Mouse (Mus musculus) forebrain, embryonic 10.5 days (tissue): ENCODE results near the gene Rpl31. TPM values are rescaled to one million over a fixed set of nuclear protein-coding genes. Genes with fewer than 3 reads are reported as not detected.

Experiments
- DNase-seq: peaks from one replicate; pipeline ENCODE4 v3.0.0-alpha.2; 2017; ENCODE audit warnings: low spot score; ENCODE audit errors: extremely low spot score
- H3K27ac ChIP-seq: fragments of 300-500 bp; sonication (generic); 2 replicates; pipeline ENCODE4 v1.5.1; 2016; ENCODE audit warnings: mild to moderate bottlenecking
- H3K27me3 ChIP-seq: fragments of 300-500 bp; sonication (generic); 2 replicates; pipeline ENCODE4 v1.6.1; 2016; ENCODE audit warnings: mild to moderate bottlenecking; ENCODE audit not compliant: poor library complexity, severe bottlenecking
- H3K36me3 ChIP-seq: fragments of 300-500 bp; sonication (generic); replicated peaks from 2 replicates; pipeline ENCODE4 v1.6.1; 2016; ENCODE audit warnings: mild to moderate bottlenecking, moderate library complexity
- H3K4me1 ChIP-seq: fragments of 300-500 bp; sonication (generic); 2 replicates; pipeline ENCODE4 v1.6.1; 2016
- H3K4me3 ChIP-seq: fragments of 300-500 bp; sonication (generic); 2 replicates; pipeline ENCODE4 v1.5.1; 2016; ENCODE audit warnings: mild to moderate bottlenecking, moderate library complexity
- H3K9me3 ChIP-seq: fragments of 300-500 bp; sonication (generic); 2 replicates; pipeline ENCODE4 v1.6.1; 2016; ENCODE audit warnings: mild to moderate bottlenecking, moderate library complexity
- WGBS: fragments of 180-500 bp; shearing (Covaris S2); methylation state at CpG from one replicate; pipeline ENCODE4 v1.1.7; 2016; 5-methylcytosine and 5-hydroxymethylcytosine counted together
- polyA plus RNA-seq: library from polyadenylated mRNA; unstranded; fragments of >200 nt; fragmentation: Nextera tagmentation; extraction: Ambion mirVana; gene quantifications from 2 replicates; pipeline ENCODE4 v1.2.1, GENCODE M21; 2016

Gene Rpl31
- polyA plus RNA-seq, 1 experiment from 2014 or later, result 499 TPM

DNA sequence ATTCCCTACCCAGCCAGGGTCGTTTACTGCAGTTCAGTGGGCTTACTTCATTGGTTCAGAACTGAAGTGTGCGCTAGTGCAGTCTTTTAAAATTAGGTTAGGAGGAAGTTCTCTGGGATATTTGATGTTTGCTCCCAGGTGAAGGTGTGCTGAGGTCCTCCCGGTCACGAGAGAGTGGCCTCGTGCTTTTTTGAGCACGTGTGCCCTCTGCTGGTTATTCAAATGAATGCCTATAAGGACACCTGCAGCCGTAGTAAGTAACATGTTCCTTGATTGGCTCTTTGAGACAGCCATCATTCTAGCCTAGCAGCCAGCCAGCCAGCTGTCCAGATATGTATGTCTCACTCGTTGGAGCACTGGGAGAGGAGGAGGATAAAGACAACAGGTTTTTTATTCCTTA lies 27.0 kb upstream of the Rpl31 start:
- Histone ChIP-seq H3K27me3 (peaks cover 19% of the 10 kb centered on the region), H3K27ac (no peak overlapping the region), H3K36me3 (no peaks in the 10 kb centered on the region), H3K9me3 (no peaks in the 10 kb centered on the region), H3K4me3 (no peak overlapping the region), H3K4me1 (peaks cover 4% of the 10 kb centered on the region)
- peak; percentile 26 for DNase-seq
- WGBS, result 25% methylated on average over 8 of the region's 8 CpGs

DNA sequence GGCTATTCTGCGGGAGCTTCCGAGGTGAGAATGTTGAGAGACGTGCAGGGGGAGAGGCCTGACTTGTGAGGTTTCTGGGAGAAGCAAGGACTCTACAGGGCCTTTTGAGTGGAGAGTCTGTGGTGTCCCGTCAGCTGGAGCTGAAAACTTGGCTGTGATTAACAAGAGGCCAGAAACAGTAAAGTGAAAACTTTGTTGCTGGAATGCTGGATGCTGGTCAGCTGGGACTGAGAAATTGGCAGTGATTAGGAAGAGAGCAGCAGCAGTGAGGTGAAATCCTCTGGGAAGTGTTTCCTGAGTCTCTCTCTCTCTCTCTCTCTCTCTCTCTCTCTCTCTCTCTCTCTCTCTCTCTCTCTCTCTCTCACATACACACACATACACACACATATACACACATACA lies 25.8 kb upstream of the Rpl31 start:
- H3K4me3 ChIP-seq, result no peak overlapping the region
- 83% methylated on average over 4 of the region's 4 CpGs for WGBS
- no peak for DNase-seq
- H3K36me3 ChIP-seq, result no peaks in the 10 kb centered on the region
- H3K9me3 ChIP-seq, result no peaks in the 10 kb centered on the region
- peaks cover 7% of the 10 kb centered on the region; the same call in 1 of the 2 replicates for H3K27me3 ChIP-seq
- H3K27ac ChIP-seq, result no peak overlapping the region
- no peaks in the 10 kb centered on the region for H3K4me1 ChIP-seq

DNA sequence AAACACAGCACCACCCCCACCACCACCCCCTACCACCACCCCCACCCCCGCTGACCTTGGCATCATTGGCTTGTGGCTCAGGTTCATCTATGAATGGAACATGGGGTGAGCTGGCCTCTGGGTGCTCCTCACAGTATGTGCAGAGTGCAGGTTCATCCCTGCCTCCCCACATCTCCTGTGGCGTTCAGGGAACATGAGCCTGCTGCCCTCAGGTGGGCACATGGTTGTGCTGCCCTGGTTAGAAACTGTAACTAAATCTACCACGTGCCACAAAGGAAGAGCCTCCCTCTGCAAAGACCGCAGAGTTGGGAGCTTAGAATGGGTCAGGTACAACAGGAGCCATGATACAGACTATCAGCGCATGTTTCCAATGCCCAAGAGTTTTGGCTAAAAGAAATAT lies 24.4 kb upstream of the Rpl31 start:
- no peak overlapping the region for H3K27ac ChIP-seq
- no peaks in the 10 kb centered on the region for H3K4me1 ChIP-seq
- no peaks in the 10 kb centered on the region for H3K9me3 ChIP-seq
- 83% methylated on average over 5 of the region's 5 CpGs for WGBS
- no peaks in the 10 kb centered on the region for H3K36me3 ChIP-seq
- H3K4me3 ChIP-seq, result no peak overlapping the region
- H3K27me3 ChIP-seq, result peaks cover 6% of the 10 kb centered on the region; the same call in 1 of the 2 replicates
- no peak for DNase-seq

DNA sequence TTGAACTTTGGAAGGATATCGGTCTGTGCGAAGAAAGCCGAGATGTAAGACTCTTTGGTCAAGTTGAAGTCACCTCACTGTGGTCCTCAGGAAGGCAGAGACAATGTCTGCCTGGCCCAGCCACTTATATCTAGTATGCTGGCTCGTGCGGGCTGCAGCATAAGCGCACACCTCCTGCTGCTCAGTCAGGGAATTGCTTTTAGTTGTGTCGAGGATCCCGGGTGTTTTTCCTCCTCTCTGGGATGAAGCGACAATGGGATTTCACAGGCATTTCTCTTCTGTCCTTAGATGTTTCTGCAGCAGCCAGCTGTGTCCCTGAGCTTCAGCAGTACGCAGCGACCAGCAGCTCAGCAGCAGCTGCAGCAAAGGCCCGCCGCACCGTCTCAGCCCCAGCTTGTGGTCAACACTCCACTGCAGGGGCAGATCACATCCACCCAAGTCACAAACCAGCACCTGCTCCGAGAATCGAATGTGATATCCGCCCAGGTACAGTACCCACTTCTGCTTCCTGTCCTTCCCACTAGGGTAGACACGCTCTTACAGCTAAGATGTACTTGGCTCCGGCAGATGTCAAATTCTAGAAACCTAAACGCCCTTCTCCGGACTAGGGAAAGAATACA lies 22.6 kb upstream of the Rpl31 start:
- no peak overlapping the region for H3K27ac ChIP-seq
- WGBS, result 63% methylated on average over 21 of the region's 21 CpGs
- no peaks in the 10 kb centered on the region for H3K9me3 ChIP-seq
- no peaks in the 10 kb centered on the region for H3K36me3 ChIP-seq
- DNase-seq, result no peak
- H3K4me1 ChIP-seq, result no peaks in the 10 kb centered on the region
- H3K27me3 ChIP-seq, result no peaks in the 10 kb centered on the region; the same call in 1 of the 2 replicates
- H3K4me3 ChIP-seq, result no peak overlapping the region

DNA sequence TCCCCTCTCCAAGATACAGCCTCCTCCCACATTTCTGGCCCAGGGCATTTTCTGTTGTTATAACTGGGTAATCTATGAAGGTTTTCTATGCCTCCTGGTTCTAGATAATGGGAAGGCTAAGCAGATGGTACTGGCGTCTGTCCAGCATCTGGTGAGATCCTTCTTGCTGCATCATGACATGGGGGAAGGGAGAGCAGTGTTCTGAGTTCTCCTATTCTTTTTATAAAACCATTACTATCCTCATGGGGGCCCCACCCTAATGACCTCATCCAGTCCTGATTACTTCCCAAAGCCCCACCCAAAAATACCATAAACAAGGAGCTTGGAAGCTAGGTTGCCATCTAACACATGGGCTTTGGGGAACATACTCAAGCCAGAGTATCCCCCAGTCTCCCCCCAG lies 18.6 kb upstream of the Rpl31 start:
- Histone ChIP-seq H3K4me1 (no peaks in the 10 kb centered on the region), H3K9me3 (no peaks in the 10 kb centered on the region), H3K36me3 (no peaks in the 10 kb centered on the region), H3K4me3 (no peak overlapping the region), H3K27ac (no peak overlapping the region), H3K27me3 (no peaks in the 10 kb centered on the region)
- 76% methylated on average over 1 of the region's 1 CpGs for WGBS
- DNase-seq, result no peak

DNA sequence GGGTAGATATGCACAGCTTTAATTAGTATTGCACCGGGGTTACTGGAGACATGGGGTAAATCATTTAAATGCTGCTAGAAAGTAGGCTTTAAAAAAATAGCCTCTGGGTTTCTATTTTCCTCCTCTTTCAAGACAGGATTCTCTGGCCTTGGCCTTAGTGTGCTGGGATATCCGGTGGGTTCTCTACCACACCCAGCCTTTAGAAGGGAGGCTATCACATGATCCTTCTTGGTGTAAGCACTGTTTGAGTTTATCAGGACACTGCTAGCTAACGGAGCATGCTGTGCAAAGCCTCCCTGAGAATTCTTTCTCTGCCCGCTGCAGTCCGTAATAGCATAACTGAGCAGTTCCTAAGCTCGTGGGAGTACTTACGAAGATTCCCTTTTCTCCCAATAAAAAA lies 18.2 kb upstream of the Rpl31 start:
- 87% methylated on average over 7 of the region's 7 CpGs for WGBS
- Histone ChIP-seq H3K4me3 (no peak overlapping the region), H3K9me3 (no peaks in the 10 kb centered on the region), H3K36me3 (no peaks in the 10 kb centered on the region), H3K27me3 (no peaks in the 10 kb centered on the region), H3K27ac (no peak overlapping the region), H3K4me1 (no peaks in the 10 kb centered on the region)
- no peak for DNase-seq

DNA sequence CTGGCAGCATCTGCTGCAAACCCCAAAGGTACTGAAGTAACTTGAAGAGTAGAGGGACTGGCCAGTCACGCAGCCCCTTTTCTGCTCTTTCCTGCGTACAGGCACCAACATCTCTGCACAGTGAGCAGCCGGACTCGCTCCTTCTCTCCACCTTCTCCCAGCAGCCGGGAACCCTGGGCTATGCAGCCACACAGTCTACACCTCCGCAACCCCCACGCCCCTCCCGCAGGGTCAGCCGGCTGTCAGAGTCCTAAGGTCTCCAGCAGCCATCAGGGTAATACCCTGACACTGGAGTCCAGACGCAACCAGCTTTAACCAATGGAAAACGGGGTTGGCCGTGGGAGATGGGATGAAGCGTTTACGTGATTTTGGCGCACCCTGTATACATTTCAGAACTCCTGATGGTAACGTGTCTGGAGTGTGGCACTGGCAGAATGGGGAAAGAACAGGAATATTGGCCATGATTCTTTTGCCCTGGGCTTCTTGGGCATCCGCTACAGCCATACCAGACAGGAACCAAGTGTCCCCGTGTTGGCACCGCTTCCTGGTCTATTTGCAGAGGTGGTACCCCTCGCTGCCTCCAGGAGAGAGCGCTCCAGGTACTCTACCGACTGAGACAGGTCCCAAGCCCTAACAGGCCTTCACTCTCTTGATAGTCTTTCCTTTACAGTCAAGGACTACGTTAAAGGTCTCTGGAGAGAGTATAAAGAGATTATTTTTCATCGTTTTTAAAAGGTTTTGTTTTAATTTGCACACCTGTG lies 5.7 kb upstream of the Rpl31 start:
- H3K9me3 ChIP-seq, result no peaks in the 10 kb centered on the region
- peak overlapping the region; percentile 44 for H3K4me3 ChIP-seq
- 30% methylated on average over 24 of the region's 24 CpGs for WGBS
- peaks cover 18% of the 10 kb centered on the region for H3K4me1 ChIP-seq
- H3K27ac ChIP-seq, result no peak overlapping the region
- no peak for DNase-seq
- peaks cover 23% of the 10 kb centered on the region for H3K27me3 ChIP-seq
- H3K36me3 ChIP-seq, result no peaks in the 10 kb centered on the region

DNA sequence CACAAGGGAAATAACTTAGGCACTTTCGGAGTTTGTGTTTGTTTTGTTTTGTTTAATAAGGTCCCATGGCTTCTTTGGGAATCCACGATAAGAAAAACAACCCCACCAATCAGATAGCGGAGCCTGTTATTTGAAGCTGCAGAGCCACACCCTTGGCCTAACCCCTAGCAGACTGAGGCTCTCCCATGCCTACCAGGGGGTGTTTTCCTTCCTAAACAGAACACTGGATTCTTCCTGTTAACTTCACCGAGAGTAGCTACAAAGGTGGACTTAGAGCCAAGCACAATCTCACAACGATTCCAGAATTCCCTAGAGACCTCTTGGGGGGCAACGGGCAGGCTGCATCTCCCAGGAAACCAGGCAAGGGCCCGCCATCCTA lies 5.1 kb upstream of the Rpl31 start:
- Histone ChIP-seq H3K4me3 (no peak overlapping the region), H3K27me3 (peaks cover 23% of the 10 kb centered on the region), H3K36me3 (no peaks in the 10 kb centered on the region), H3K27ac (no peak overlapping the region), H3K4me1 (peaks cover 22% of the 10 kb centered on the region), H3K9me3 (no peaks in the 10 kb centered on the region)
- WGBS, result 56% methylated on average over 7 of the region's 7 CpGs
- no peak for DNase-seq

DNA sequence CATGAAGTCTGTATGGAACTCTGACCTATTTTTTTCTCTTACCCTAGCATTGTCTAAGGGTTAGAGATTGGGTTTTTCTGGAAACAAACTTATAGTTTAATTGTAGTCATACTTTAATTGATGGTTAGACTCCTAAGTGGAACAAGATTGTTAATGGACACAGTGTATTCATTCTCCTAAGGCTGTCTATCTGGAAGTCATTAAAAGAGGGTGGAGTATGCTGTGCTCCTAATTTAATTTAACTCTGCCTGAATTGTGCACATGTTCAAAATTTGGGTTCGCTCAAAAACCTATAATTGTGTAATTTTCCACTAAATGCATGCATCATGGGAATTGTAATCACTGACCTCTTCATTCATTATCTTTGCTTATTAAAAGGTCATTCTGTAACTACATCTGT lies 2.1 kb upstream of the Rpl31 start:
- no peak for DNase-seq
- peaks cover 20% of the 10 kb centered on the region for H3K27me3 ChIP-seq

DNA sequence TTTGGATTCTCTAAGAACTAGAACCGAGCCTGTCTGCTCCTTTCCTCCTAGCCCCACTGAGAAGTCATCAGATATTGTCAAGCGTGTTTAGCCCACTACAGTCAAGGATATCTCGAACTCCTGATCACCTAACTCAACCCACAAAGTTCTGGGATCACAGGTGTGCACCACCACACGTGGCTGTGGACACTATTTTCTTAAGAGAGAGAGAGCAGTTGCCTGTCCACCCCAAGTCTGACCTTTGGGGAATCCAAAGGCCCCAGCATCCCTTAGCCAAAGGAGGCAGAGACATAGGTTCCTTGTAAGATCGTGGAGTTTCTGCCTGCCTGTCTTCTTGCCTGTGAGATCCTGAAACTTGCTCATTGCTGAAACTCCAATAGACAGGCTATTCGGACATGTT lies 597 bp upstream of the Rpl31 start:
- H3K9me3 ChIP-seq, result no peaks in the 10 kb centered on the region
- peak overlapping the region; percentile 95 for H3K4me3 ChIP-seq
- H3K27ac ChIP-seq, result peak overlapping the region; percentile 95
- peaks cover 28% of the 10 kb centered on the region for H3K4me1 ChIP-seq
- WGBS, result 28% methylated on average over 6 of the region's 6 CpGs
- no peak for DNase-seq
- H3K36me3 ChIP-seq, result peaks cover 35% of the 10 kb centered on the region
- H3K27me3 ChIP-seq, result 0 out of 2 replicates have a peak, but pooled peaks cover 6% of the 10 kb centered on the region

More for the DNA sequence above, 2.1 kb upstream of the Rpl31 start:
- Histone ChIP-seq H3K4me1 (peaks cover 35% of the 10 kb centered on the region), H3K9me3 (no peaks in the 10 kb centered on the region), H3K4me3 (no peak overlapping the region), H3K27ac (no peak overlapping the region), H3K36me3 (peaks cover 20% of the 10 kb centered on the region)
- 65% methylated on average over 1 of the region's 1 CpGs for WGBS

DNA sequence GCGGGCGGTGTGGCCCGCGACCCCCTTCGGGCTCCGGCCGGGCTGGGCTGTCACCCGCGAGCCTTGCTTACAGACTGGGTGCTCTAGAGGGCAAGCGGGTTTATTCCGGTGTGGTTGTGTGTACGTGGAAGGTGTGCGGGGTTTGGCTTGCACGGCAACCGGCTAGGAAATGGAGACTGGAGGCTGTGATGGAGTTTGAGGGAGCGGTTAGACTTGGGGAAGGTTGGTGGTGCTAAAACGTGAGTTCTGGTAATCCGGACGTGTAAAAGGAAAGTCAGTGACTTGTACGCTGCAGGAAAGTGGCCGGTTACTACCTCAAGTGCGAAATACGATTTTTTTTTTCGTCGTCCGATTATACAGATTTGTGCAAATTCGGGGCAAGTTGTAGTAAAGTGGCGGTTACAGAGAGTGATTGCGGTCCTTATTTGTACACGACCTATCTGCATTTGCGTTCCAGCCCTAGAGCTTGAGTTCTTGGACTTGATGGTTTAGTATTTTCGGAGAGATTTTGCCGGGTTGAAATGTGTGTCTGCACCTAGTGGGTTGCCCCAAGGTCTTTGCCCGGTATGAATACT lies 712 bp downstream of the Rpl31 start:
- peak overlapping the region; percentile 95 for H3K4me3 ChIP-seq
- WGBS, result under 1% methylated on average over 34 of the region's 34 CpGs
- peak overlapping the region; percentile 95 for H3K27ac ChIP-seq
- peaks cover 21% of the 10 kb centered on the region for H3K4me1 ChIP-seq
- H3K36me3 ChIP-seq, result peaks cover 48% of the 10 kb centered on the region
- no peaks in the 10 kb centered on the region for H3K27me3 ChIP-seq
- no peak for DNase-seq
- H3K9me3 ChIP-seq, result no peaks in the 10 kb centered on the region

DNA sequence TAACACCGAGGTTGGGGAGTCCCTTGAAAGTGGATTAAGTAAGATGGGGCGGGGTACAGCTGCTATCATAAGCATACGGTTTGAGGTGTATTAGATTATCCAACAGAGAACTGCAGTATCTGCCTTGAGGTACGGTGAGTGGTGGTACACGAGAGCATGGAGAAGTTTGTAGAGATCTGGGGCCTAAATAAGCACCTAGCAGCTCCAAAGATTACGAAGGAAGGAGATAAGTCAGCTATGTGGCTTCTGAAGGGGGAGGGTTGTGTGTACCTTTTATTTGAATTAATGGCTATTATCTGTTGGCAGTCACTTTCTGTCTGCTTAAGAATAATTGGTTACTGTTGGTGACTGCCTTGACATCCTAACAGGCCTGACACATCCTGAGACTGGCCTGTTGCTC lies 2.8 kb downstream of the Rpl31 start:
- 90% methylated on average over 6 of the region's 6 CpGs for WGBS
- H3K4me1 ChIP-seq, result peaks cover 21% of the 10 kb centered on the region
- H3K27ac ChIP-seq, result no peak overlapping the region
- H3K27me3 ChIP-seq, result no peaks in the 10 kb centered on the region
- no peak for DNase-seq
- no peak overlapping the region for H3K4me3 ChIP-seq
- H3K36me3 ChIP-seq, result peaks cover 66% of the 10 kb centered on the region
- no peaks in the 10 kb centered on the region for H3K9me3 ChIP-seq

DNA sequence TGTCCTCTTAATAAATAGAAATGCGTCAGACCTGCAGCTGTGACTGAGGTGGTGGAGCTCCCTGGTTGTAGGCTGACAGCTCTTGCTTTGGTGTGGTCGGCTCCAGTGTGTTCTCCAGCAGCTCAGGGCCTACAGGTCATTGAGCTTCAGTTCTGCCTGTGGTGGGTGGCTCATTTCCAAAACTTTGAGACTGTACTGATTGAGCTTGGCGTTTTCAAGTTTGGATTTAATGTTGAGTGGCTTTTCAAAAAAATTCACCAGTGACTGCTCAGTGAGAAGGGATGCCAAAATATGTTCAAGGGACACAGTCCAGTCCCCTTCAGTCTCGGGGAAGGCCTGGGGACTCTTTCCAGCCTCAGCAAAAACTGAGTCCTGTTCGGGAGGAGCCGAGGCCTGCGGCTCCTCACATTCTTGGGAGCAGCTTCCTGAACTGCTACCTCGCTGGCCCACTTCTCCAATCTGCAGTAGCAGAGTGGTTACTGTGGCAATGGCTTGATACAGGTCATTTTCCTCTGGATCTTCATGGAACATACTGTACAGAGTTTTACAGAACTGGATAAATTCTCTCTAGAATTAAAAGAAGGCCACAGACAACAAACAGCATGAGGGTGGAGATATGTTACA lies 4.7 kb downstream of the Rpl31 start:
- Histone ChIP-seq H3K4me1 (peaks cover 14% of the 10 kb centered on the region), H3K36me3 (peaks cover 81% of the 10 kb centered on the region), H3K4me3 (no peak overlapping the region), H3K9me3 (no peaks in the 10 kb centered on the region), H3K27me3 (no peaks in the 10 kb centered on the region), H3K27ac (no peak overlapping the region)
- DNase-seq, result no peak
- WGBS, result 84% methylated on average over 8 of the region's 8 CpGs
